Mouse (Mus musculus): ENCODE measurements around the gene Xylt2. TPM values are rescaled to one million over a fixed set of nuclear protein-coding genes. Genes with fewer than 3 reads are reported as not detected.
A peak's percentile ranks its signal among the peaks of the same experiment; 100 is the strongest.

The Xylt2 gene
- polyA plus RNA-seq, 1 experiment from 2014 or later = 13.0 TPM

GRCm38 (mm10) chr11:94630199-94631011 is 46.9 kb downstream of the Xylt2 start:
- no peaks in the 10 kb centered on the region for H3K9me3 ChIP-seq (ENCODE audit: control insufficient read depth, low read length)
- WGBS = 16% methylated on average over 26 of the region's 26 CpGs
- ATAC-seq (ENCODE audit: low FRiP score, low TSS enrichment) = no peak
- H3K27me3 ChIP-seq (ENCODE audit: control insufficient read depth, insufficient read depth, low read length) = no peaks in the 10 kb centered on the region
- peaks cover 10% of the 10 kb centered on the region for H3K4me1 ChIP-seq (ENCODE audit: control insufficient read depth, insufficient read depth, low read length)
- peak; percentile 58 for DNase-seq
- H3K9ac ChIP-seq (replicated peaks; ENCODE audit: low read length) = peak overlapping the region; percentile 84
- peak overlapping the region; percentile 55; the same call in 1 of the 2 replicates for H3K27ac ChIP-seq (replicated peaks; ENCODE audit: low read depth, low read length)
- H3K4me2 ChIP-seq (ENCODE audit: low read length) = peak overlapping the region; percentile 95
- H3K4me3 ChIP-seq (replicated peaks; ENCODE audit: low read depth, low read length) = peak overlapping the region; percentile 96
- peaks cover 37% of the 10 kb centered on the region for H3K36me3 ChIP-seq (ENCODE audit: control insufficient read depth, insufficient read depth, low read length)

GRCm38 (mm10) chr11:94629884-94630198 is 47.5 kb downstream of the Xylt2 start:
- Histone ChIP-seq H3K9me3 (ENCODE audit: control insufficient read depth, low read length) (no peaks in the 10 kb centered on the region), H3K9ac (replicated peaks; ENCODE audit: low read length) (peak overlapping the region; percentile 84), H3K4me1 (ENCODE audit: control insufficient read depth, insufficient read depth, low read length) (peaks cover 10% of the 10 kb centered on the region), H3K36me3 (ENCODE audit: control insufficient read depth, insufficient read depth, low read length) (peaks cover 32% of the 10 kb centered on the region), H3K27me3 (ENCODE audit: control insufficient read depth, insufficient read depth, low read length) (no peaks in the 10 kb centered on the region), H3K4me3 (replicated peaks; ENCODE audit: low read depth, low read length) (peak overlapping the region; percentile 96), H3K27ac (replicated peaks; ENCODE audit: low read depth, low read length) (peak overlapping the region; percentile 55; the same call in 1 of the 2 replicates), H3K4me2 (ENCODE audit: low read length) (peak overlapping the region; percentile 95)
- DNase-seq (no peak), ATAC-seq (ENCODE audit: low FRiP score, low TSS enrichment) (no peak; the same call in 1 of the 2 replicates)
- WGBS = under 1% methylated on average over 28 of the region's 28 CpGs

GRCm38 (mm10) chr11:94629199-94629883 is 48.0 kb downstream of the Xylt2 start, which contains the start of gene Lrrc59:
TSS of gene Lrrc59 (plus strand) at chr11:94629767.
- peak within 1 kb of the TSS; percentile 84 for H3K9ac ChIP-seq (replicated peaks; ENCODE audit: low read length)
- H3K4me2 ChIP-seq (ENCODE audit: low read length) = peak within 1 kb of the TSS; percentile 95
- H3K27me3 ChIP-seq (ENCODE audit: control insufficient read depth, insufficient read depth, low read length) = no peaks in the 10 kb centered on the region
- H3K4me1 ChIP-seq (ENCODE audit: control insufficient read depth, insufficient read depth, low read length) = peaks cover 10% of the 10 kb centered on the region
- peak within 1 kb of the TSS; percentile 96 for H3K4me3 ChIP-seq (replicated peaks; ENCODE audit: low read depth, low read length)
- DNase-seq (peak; percentile 96), ATAC-seq (ENCODE audit: low FRiP score, low TSS enrichment) (peak; percentile 89)
- peak within 1 kb of the TSS; percentile 55; the same call in 1 of the 2 replicates for H3K27ac ChIP-seq (replicated peaks; ENCODE audit: low read depth, low read length)
- H3K36me3 ChIP-seq (ENCODE audit: control insufficient read depth, insufficient read depth, low read length) = peaks cover 27% of the 10 kb centered on the region
- 6% methylated on average over 41 of the region's 41 CpGs for WGBS
- no peaks in the 10 kb centered on the region for H3K9me3 ChIP-seq (ENCODE audit: control insufficient read depth, low read length)

GRCm38 (mm10) chr11:94622162-94622561 is 55.2 kb downstream of the Xylt2 start:
- Histone ChIP-seq H3K27ac (replicated peaks; ENCODE audit: low read depth, low read length) (no peak overlapping the region), H3K9me3 (ENCODE audit: control insufficient read depth, low read length) (no peaks in the 10 kb centered on the region), H3K4me1 (ENCODE audit: control insufficient read depth, insufficient read depth, low read length) (no peaks in the 10 kb centered on the region), H3K4me3 (replicated peaks; ENCODE audit: low read depth, low read length) (no peak overlapping the region), H3K27me3 (ENCODE audit: control insufficient read depth, insufficient read depth, low read length) (no peaks in the 10 kb centered on the region), H3K9ac (replicated peaks; ENCODE audit: low read length) (no peak overlapping the region), H3K4me2 (ENCODE audit: low read length) (no peak overlapping the region), H3K36me3 (ENCODE audit: control insufficient read depth, insufficient read depth, low read length) (no peaks in the 10 kb centered on the region)
- 77% methylated on average over 2 of the region's 2 CpGs for WGBS
- no peak for ATAC-seq (ENCODE audit: low FRiP score, low TSS enrichment)
- no peak for DNase-seq

GRCm38 (mm10) chr11:94621458-94621852 is 55.9 kb downstream of the Xylt2 start:
- Histone ChIP-seq H3K36me3 (ENCODE audit: control insufficient read depth, insufficient read depth, low read length) (no peaks in the 10 kb centered on the region), H3K4me2 (ENCODE audit: low read length) (no peak overlapping the region), H3K4me1 (ENCODE audit: control insufficient read depth, insufficient read depth, low read length) (no peaks in the 10 kb centered on the region), H3K9ac (replicated peaks; ENCODE audit: low read length) (no peak overlapping the region), H3K9me3 (ENCODE audit: control insufficient read depth, low read length) (no peaks in the 10 kb centered on the region), H3K4me3 (replicated peaks; ENCODE audit: low read depth, low read length) (no peak overlapping the region), H3K27me3 (ENCODE audit: control insufficient read depth, insufficient read depth, low read length) (no peaks in the 10 kb centered on the region), H3K27ac (replicated peaks; ENCODE audit: low read depth, low read length) (no peak overlapping the region)
- ATAC-seq (ENCODE audit: low FRiP score, low TSS enrichment) (no peak), DNase-seq (no peak)

GRCm38 (mm10) chr11:94620766-94621457 is 56.4 kb downstream of the Xylt2 start:
- WGBS = 50% methylated on average over 6 of the region's 6 CpGs
- Histone ChIP-seq H3K4me3 (replicated peaks; ENCODE audit: low read depth, low read length) (no peak overlapping the region), H3K27ac (replicated peaks; ENCODE audit: low read depth, low read length) (no peak overlapping the region), H3K36me3 (ENCODE audit: control insufficient read depth, insufficient read depth, low read length) (no peaks in the 10 kb centered on the region), H3K9me3 (ENCODE audit: control insufficient read depth, low read length) (no peaks in the 10 kb centered on the region), H3K4me1 (ENCODE audit: control insufficient read depth, insufficient read depth, low read length) (no peaks in the 10 kb centered on the region), H3K4me2 (ENCODE audit: low read length) (no peak overlapping the region), H3K9ac (replicated peaks; ENCODE audit: low read length) (no peak overlapping the region), H3K27me3 (ENCODE audit: control insufficient read depth, insufficient read depth, low read length) (no peaks in the 10 kb centered on the region)
- DNase-seq (no peak), ATAC-seq (ENCODE audit: low FRiP score, low TSS enrichment) (no peak)

- Histone ChIP-seq H3K27me3 (ENCODE audit: control insufficient read depth, insufficient read depth, low read length) (no peaks in the 10 kb centered on the region), H3K4me2 (ENCODE audit: low read length) (no peak overlapping the region), H3K36me3 (ENCODE audit: control insufficient read depth, insufficient read depth, low read length) (no peaks in the 10 kb centered on the region), H3K27ac (replicated peaks; ENCODE audit: low read depth, low read length) (no peak overlapping the region), H3K9ac (replicated peaks; ENCODE audit: low read length) (no peak overlapping the region), H3K4me1 (ENCODE audit: control insufficient read depth, insufficient read depth, low read length) (no peaks in the 10 kb centered on the region), H3K9me3 (ENCODE audit: control insufficient read depth, low read length) (no peaks in the 10 kb centered on the region), H3K4me3 (replicated peaks; ENCODE audit: low read depth, low read length) (no peak overlapping the region)
- DNase-seq (no peak), ATAC-seq (ENCODE audit: low FRiP score, low TSS enrichment) (no peak)
- 94% methylated on average over 2 of the region's 2 CpGs for WGBS
Measured at GRCm38 (mm10) chr11:94617646-94618045, 59.7 kb downstream of the Xylt2 start.

GRCm38 (mm10) chr11:94615494-94615893 is 61.8 kb downstream of the Xylt2 start:
- no peak overlapping the region for H3K4me3 ChIP-seq (replicated peaks; ENCODE audit: low read depth, low read length)
- 0 out of 2 replicates have a peak, but pooled peaks have one; percentile 50 for ATAC-seq (ENCODE audit: low FRiP score, low TSS enrichment)
- H3K9me3 ChIP-seq (ENCODE audit: control insufficient read depth, low read length) = no peaks in the 10 kb centered on the region
- H3K9ac ChIP-seq (replicated peaks; ENCODE audit: low read length) = no peak overlapping the region
- H3K4me2 ChIP-seq (ENCODE audit: low read length) = no peak overlapping the region
- H3K4me1 ChIP-seq (ENCODE audit: control insufficient read depth, insufficient read depth, low read length) = no peaks in the 10 kb centered on the region
- no peaks in the 10 kb centered on the region for H3K27me3 ChIP-seq (ENCODE audit: control insufficient read depth, insufficient read depth, low read length)
- no peak overlapping the region for H3K27ac ChIP-seq (replicated peaks; ENCODE audit: low read depth, low read length)
- 7% methylated on average over 4 of the region's 4 CpGs for WGBS
- no peaks in the 10 kb centered on the region for H3K36me3 ChIP-seq (ENCODE audit: control insufficient read depth, insufficient read depth, low read length)
- DNase-seq = peak; percentile 69

Data from midbrain, embryonic 14.5 days (tissue).